Comparison of ENCODE assay signal across 14 mouse cellular contexts in genomic region chr3:146607368-146607767, GRCm38 (mm10). TPM values are rescaled to one million over a fixed set of nuclear protein-coding genes. Genes with fewer than 3 reads are reported as not detected.
DNase-seq lines count a peak whose midpoint lies in the region; ATAC-seq and TF ChIP-seq lines count a peak whose summit lies in the region.
"Had no signal": no experiment of that assay in that cellular context is flagged by ENCODE, and none has a peak within 500 bp of the region (broad histone marks: within the 10 kb centered on the region; RNA-seq: fewer than 3 reads in every experiment).

No protein-coding gene starts in this region.

- no peak for TF ChIP-seq CTCF in hindbrain, postnatal 0 days (IDR thresholded peaks at IDR 0.05; ENCODE audit: low read depth)

- intact Hi-C loops in left cerebral cortex, postnatal 36 days (cut with DNase I), result loop anchor here (5.0 kb wide), 1 partner anchor 40 kb away; no protein-coding TSS in a partner anchor
- intact Hi-C loops in heart, postnatal 14 days (cut with DNase I), result no loop called here
- intact Hi-C loops in heart, postnatal 10 days (cut with DNase I), result no loop called here

- 10% methylated on average over 1 of the region's 1 CpGs for WGBS in hindbrain, postnatal 0 days

- DNase-seq in left cerebral cortex, adult 11 months (ENCODE audit: low spot score), result peak; percentile 66
- no peak for DNase-seq in left cerebral cortex, postnatal 36 days (ENCODE audit: low spot score in 2 of 2)
- peak; percentile 66 for DNase-seq in brain, embryonic 18.5 days (ENCODE audit: low read depth, low spot score)
- peak; percentile 69 for DNase-seq in hindbrain, postnatal 0 days (ENCODE audit: low spot score)
- DNase-seq in right cerebral cortex, adult 2 months (ENCODE audit: low spot score in 2 of 2), result peak; percentile 66 to 77
- DNase-seq in heart, postnatal 14 days, result no peak
- no peak for DNase-seq in heart, postnatal 10 days
- DNase-seq: heart, postnatal 4 days; lung, embryonic 14.5 days had no signal

- H3K36me3 ChIP-seq in hindbrain, postnatal 0 days (ENCODE audit: insufficient read depth, low read length), result no peaks in the 10 kb centered on the region

- ATAC-seq in hindbrain, postnatal 0 days, result peak; percentile 88
- no peak for ATAC-seq in activated CD4-positive, CD25-positive, alpha-beta regulatory T cell, adult 4 months

- H3K9ac ChIP-seq in hindbrain, postnatal 0 days (replicated peaks; ENCODE audit: low read length), result no peak overlapping the region
- H3K9ac ChIP-seq: lung, embryonic 14.5 days had no signal

- peaks cover 7% of the 10 kb centered on the region for H3K4me1 ChIP-seq in hindbrain, postnatal 0 days (ENCODE audit: insufficient read depth, low read length)

- no peak overlapping the region for H3K4me3 ChIP-seq in hindbrain, postnatal 0 days (ENCODE audit: low read length)

- peak overlapping the region; percentile 58; the same call in 1 of the 2 replicates for H3K27ac ChIP-seq in hindbrain, postnatal 0 days

- no peaks in the 10 kb centered on the region for H3K27me3 ChIP-seq in hindbrain, postnatal 0 days (ENCODE audit: insufficient read depth, low read length)

- H3K4me2 ChIP-seq in hindbrain, postnatal 0 days (ENCODE audit: low read depth, low read length), result no peak overlapping the region
- H3K4me2 ChIP-seq: lung, embryonic 14.5 days had no signal

- H3K9me3 ChIP-seq in hindbrain, postnatal 0 days (ENCODE audit: low read length), result no peaks in the 10 kb centered on the region

RNA-seq across cellular contexts. Expression of gene Dnase2b, which starts 8.0 kb away (rescaled TPM):
- total RNA-seq in left cerebral cortex, postnatal 36 days (2021), result not detected
- total RNA-seq in hindbrain, postnatal 0 days (2014; rRNA removed), result not detected in 2 replicates
- not detected in 2 replicates for polyA plus RNA-seq in hindbrain, postnatal 0 days (2015; fragmentation: Nextera tagmentation; extraction: Ambion mirVana)
- total RNA-seq in heart, postnatal 14 days (2021), result not detected
- polyA plus RNA-seq in activated CD4-positive, CD25-positive, alpha-beta regulatory T cell, adult 4 months (2017; shearing (Covaris generic)), result not detected
- not detected for total RNA-seq in heart, postnatal 10 days (2021)
- total RNA-seq: ES-E14; gastrocnemius, adult 18-20 months; heart, postnatal 4 days; layer of hippocampus, postnatal 36 days had no signal
- polyA plus RNA-seq: lung, embryonic 14.5 days; urinary bladder, adult 2 months had no signal

RNA-seq across cellular contexts. Expression of gene Uox, which starts 37.1 kb away (rescaled TPM):
- under 1 TPM; 0.36 to 0.52 TPM for total RNA-seq in left cerebral cortex, postnatal 36 days (2021)
- 0.16 TPM in 1 of 2 replicates, not detected in the other for total RNA-seq in hindbrain, postnatal 0 days (2014; rRNA removed)
- 0.14 and 0.20 TPM in 2 replicates for polyA plus RNA-seq in hindbrain, postnatal 0 days (2015; fragmentation: Nextera tagmentation; extraction: Ambion mirVana)
- total RNA-seq in heart, postnatal 14 days (2021), result not detected
- polyA plus RNA-seq in activated CD4-positive, CD25-positive, alpha-beta regulatory T cell, adult 4 months (2017; shearing (Covaris generic)), result not detected
- not detected for total RNA-seq in heart, postnatal 10 days (2021)
- total RNA-seq: ES-E14; heart, postnatal 4 days had no signal
- polyA plus RNA-seq: lung, embryonic 14.5 days; urinary bladder, adult 2 months had no signal

RNA-seq across cellular contexts. Expression of gene 4930503B20Rik, which starts 43.7 kb away (rescaled TPM):
- not detected for total RNA-seq in left cerebral cortex, postnatal 36 days (2021)
- not detected in 2 replicates for total RNA-seq in hindbrain, postnatal 0 days (2014; rRNA removed)
- polyA plus RNA-seq in hindbrain, postnatal 0 days (2015; fragmentation: Nextera tagmentation; extraction: Ambion mirVana), result not detected in 2 replicates
- total RNA-seq in heart, postnatal 14 days (2021), result under 1 TPM in 1 of 2 experiments, not detected in 1; 0.15 TPM
- not detected for polyA plus RNA-seq in activated CD4-positive, CD25-positive, alpha-beta regulatory T cell, adult 4 months (2017; shearing (Covaris generic))
- not detected for total RNA-seq in heart, postnatal 10 days (2021)
- total RNA-seq: ES-E14; gastrocnemius, adult 18-20 months; layer of hippocampus, postnatal 36 days had no signal
- polyA plus RNA-seq: lung, embryonic 14.5 days had no signal

Comparison
In these comparisons a context has a peak if more than half of its experiments do, and no peak if none do; other contexts are left out.
1. DNase-seq: peak in left cerebral cortex, adult 11 months (single experiment), brain, embryonic 18.5 days (single experiment), hindbrain, postnatal 0 days (single experiment) and right cerebral cortex, adult 2 months (2 of 2); none in left cerebral cortex, postnatal 36 days (0 of 2), heart, postnatal 14 days (0 of 2) and heart, postnatal 10 days (0 of 2).